Comparison of ENCODE assay signal across 8 mouse cellular contexts in the genomic region with DNA sequence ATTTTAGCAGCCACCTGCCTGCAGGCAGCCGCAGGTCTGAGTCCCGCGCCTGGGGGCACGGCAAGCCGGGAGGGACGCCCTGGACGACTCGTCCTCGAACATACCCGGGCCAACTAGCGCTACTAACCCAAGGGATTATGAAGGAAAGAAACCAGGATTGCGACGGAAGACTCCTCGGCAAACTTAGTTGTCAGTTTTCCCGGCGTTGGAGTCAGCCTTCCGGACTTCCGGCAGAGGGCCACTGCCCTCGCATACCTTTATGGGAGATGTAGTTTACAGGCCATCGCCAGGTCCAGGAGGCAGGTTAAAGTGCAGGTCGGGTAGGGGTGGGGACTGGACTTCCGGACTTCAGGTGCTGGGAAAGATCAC. TPM values are rescaled to one million over a fixed set of nuclear protein-coding genes. Genes with fewer than 3 reads are reported as not detected.
DNase-seq lines count a peak whose midpoint lies in the region; ATAC-seq lines count a peak whose summit lies in the region.

A gene (minus strand): TSS at position 282 of the 369 bp plus-strand sequence.

- DNase-seq in ZHBTc4 (ENCODE audit: low read depth, low spot score): peak; percentile 63
- peak; percentile 80 for DNase-seq in gastrocnemius, adult 18-20 months (ENCODE audit: low spot score)
- DNase-seq in left cerebral cortex, adult 11 months (ENCODE audit: low spot score): peak; percentile 37
- DNase-seq in lung, postnatal 25 days (ENCODE audit: low spot score): peak; percentile 74
- DNase-seq in right cerebral cortex, adult 18-20 months: peak; percentile 71
- peak; percentile 74 for DNase-seq in urinary bladder, postnatal 14 days (ENCODE audit: low spot score)

- under 1% methylated on average over 22 of the region's 22 CpGs for WGBS in hindbrain, embryonic 15.5 days

- H3K4me3 ChIP-seq in hindbrain, embryonic 15.5 days: peak within 1 kb of the TSS; percentile 75

- ATAC-seq in common myeloid progenitor, adult 5-6 weeks (replicated peaks; ENCODE audit: low read depth, poor library complexity, severe bottlenecking): peak; percentile 71
- ATAC-seq in hindbrain, embryonic 15.5 days (ENCODE audit: low FRiP score, low read depth): peak; percentile 89

- peak within 1 kb of the TSS; percentile 71 for H3K4me2 ChIP-seq in hindbrain, embryonic 15.5 days

- no peaks in the 10 kb centered on the region for H3K27me3 ChIP-seq in hindbrain, embryonic 15.5 days

- H3K9me3 ChIP-seq in hindbrain, embryonic 15.5 days: no peaks in the 10 kb centered on the region

- H3K36me3 ChIP-seq in hindbrain, embryonic 15.5 days: no peaks in the 10 kb centered on the region

- peak within 1 kb of the TSS; percentile 67 for H3K9ac ChIP-seq in hindbrain, embryonic 15.5 days

- H3K4me1 ChIP-seq in hindbrain, embryonic 15.5 days (replicated peaks): 0 out of 2 replicates have a peak, but pooled peaks cover 3% of the 10 kb centered on the region

- peak within 1 kb of the TSS; percentile 69; the same call in 1 of the 2 replicates for H3K27ac ChIP-seq in hindbrain, embryonic 15.5 days (replicated peaks)

RNA-seq across cellular contexts. Expression of the gene that starts here (rescaled TPM):
- total RNA-seq in common myeloid progenitor, adult 5-6 weeks (2017): 7.8 and 10.0 TPM in 2 replicates
- 1 to 10 TPM; 7.4 to 9.1 TPM for total RNA-seq in gastrocnemius, adult 18-20 months (2021)
- 4.1 and 5.7 TPM in 2 replicates for polyA plus RNA-seq in hindbrain, embryonic 15.5 days (2015; fragmentation: Nextera tagmentation; extraction: Ambion mirVana)

Comparison
In these comparisons a context has a peak if more than half of its experiments do, and no peak if none do; other contexts are left out.
1. Peak in every context shown above with its lines: DNase-seq, ATAC-seq, H3K4me3 ChIP-seq and H3K27ac ChIP-seq.